Mouse (Mus musculus) megakaryocyte, embryonic 14.5 days (primary cell): Measurements from ENCODE around the gene Fam71b. TPM values are rescaled to one million over a fixed set of nuclear protein-coding genes. Genes with fewer than 3 reads are reported as not detected.
"Not testable (repeated sequence)": the region's sequence is repeated elsewhere in the genome, so short reads cannot be mapped to it uniquely, and the experiment has no call there.

ENCODE experiments used
- H3K27me3 ChIP-seq: replicated peaks from 2 replicates; pipeline ENCODE3; 2012; ENCODE audit warnings: inconsistent platforms
- H3K36me3 ChIP-seq: replicated peaks from 2 replicates; pipeline ENCODE3; 2012; ENCODE audit warnings: low read length, inconsistent platforms, mixed read lengths
- H3K4me1 ChIP-seq: 2 replicates; pipeline ENCODE4 v1.6.1; 2012; ENCODE audit warnings: inconsistent platforms
- H3K4me3 ChIP-seq: replicated peaks from 2 replicates; pipeline ENCODE3; 2012; ENCODE audit warnings: moderate library complexity, mild to moderate bottlenecking, inconsistent platforms
- H3K9me3 ChIP-seq: 2 replicates; pipeline ENCODE4 v1.6.1; 2012; ENCODE audit warnings: inconsistent platforms
- FLI1 ChIP-seq: IDR thresholded peaks from 2 replicates; pipeline ENCODE4 v1.6.1; 2012; ENCODE audit warnings: low read length, inconsistent platforms, mixed read lengths
- GATA1 ChIP-seq: IDR thresholded peaks from 3 replicates; pipeline ENCODE4 v1.6.1; 2012; ENCODE audit warnings: mixed read lengths, low read length, inconsistent platforms, borderline replicate concordance
- polyA plus RNA-seq: library from polyadenylated mRNA; stranded (reverse); fragments of >175 nt; gene quantifications from 2 replicates; pipeline ENCODE4 v1.2.3, GENCODE M21; 2012; ENCODE audit warnings: low replicate concordance; ENCODE audit not compliant: insufficient read depth

Fam71b gene
- polyA plus RNA-seq, 1 experiment, result 0.43 TPM

GRCm38 (mm10) chr11:46421086-46421888 lies 24.9 kb downstream of the Fam71b start:
- no peak for TF ChIP-seq FLI1
- Histone ChIP-seq H3K4me1 (no peaks in the 10 kb centered on the region), H3K27me3 (no peaks in the 10 kb centered on the region), H3K4me3 (no peak overlapping the region), H3K36me3 (no peaks in the 10 kb centered on the region), H3K9me3 (peaks cover 2% of the 10 kb centered on the region; the same call in 1 of the 2 replicates)

GRCm38 (mm10) chr11:46428131-46428530 lies 31.8 kb downstream of the Fam71b start:
- peaks cover 12% of the 10 kb centered on the region for H3K4me1 ChIP-seq
- H3K9me3 ChIP-seq, H3K27me3 ChIP-seq, H3K36me3 ChIP-seq, H3K4me3 ChIP-seq: not testable (repeated sequence)

GRCm38 (mm10) chr11:46430123-46430522 lies 33.8 kb downstream of the Fam71b start:
- no peak overlapping the region for H3K4me3 ChIP-seq
- H3K36me3 ChIP-seq, result no peaks in the 10 kb centered on the region
- TF ChIP-seq GATA1 (no peak), FLI1 (no peak)
- no peaks in the 10 kb centered on the region for H3K27me3 ChIP-seq
- peaks cover 12% of the 10 kb centered on the region for H3K4me1 ChIP-seq
- H3K9me3 ChIP-seq, result no peaks in the 10 kb centered on the region

- Histone ChIP-seq H3K4me1 (peaks cover 20% of the 10 kb centered on the region), H3K27me3 (no peaks in the 10 kb centered on the region), H3K9me3 (no peaks in the 10 kb centered on the region), H3K4me3 (no peak overlapping the region), H3K36me3 (no peaks in the 10 kb centered on the region)
- no peak for TF ChIP-seq FLI1
Measured at GRCm38 (mm10) chr11:46431129-46431528, 34.8 kb downstream of the Fam71b start.

- Histone ChIP-seq H3K4me1 (peaks cover 42% of the 10 kb centered on the region), H3K9me3 (no peaks in the 10 kb centered on the region), H3K4me3 (no peak overlapping the region), H3K36me3 (peaks cover 21% of the 10 kb centered on the region), H3K27me3 (no peaks in the 10 kb centered on the region)
- TF ChIP-seq FLI1 (no peak), GATA1 (no peak)
Measured at GRCm38 (mm10) chr11:46435363-46435762, 39.0 kb downstream of the Fam71b start.

- Histone ChIP-seq H3K4me3 (peak within 1 kb of the TSS; percentile 96), H3K9me3 (no peaks in the 10 kb centered on the region), H3K4me1 (peaks cover 48% of the 10 kb centered on the region), H3K27me3 (no peaks in the 10 kb centered on the region), H3K36me3 (peaks cover 36% of the 10 kb centered on the region)
- TF ChIP-seq GATA1 (no peak), FLI1 (peak; percentile 86)
Measured at GRCm38 (mm10) chr11:46436760-46437458, 40.5 kb downstream of the Fam71b start, which contains the start of gene Med7. Gene Med7 (plus strand): TSS chr11:46436925.

GRCm38 (mm10) chr11:46437459-46438000 lies 41.2 kb downstream of the Fam71b start:
- Histone ChIP-seq H3K27me3 (no peaks in the 10 kb centered on the region), H3K9me3 (no peaks in the 10 kb centered on the region), H3K36me3 (peaks cover 42% of the 10 kb centered on the region), H3K4me3 (peak overlapping the region; percentile 96), H3K4me1 (peaks cover 47% of the 10 kb centered on the region)
- TF ChIP-seq GATA1, result no peak
- no peak for TF ChIP-seq FLI1

- Histone ChIP-seq H3K4me3 (peak overlapping the region; percentile 16), H3K9me3 (no peaks in the 10 kb centered on the region), H3K27me3 (no peaks in the 10 kb centered on the region), H3K4me1 (peaks cover 53% of the 10 kb centered on the region), H3K36me3 (peaks cover 58% of the 10 kb centered on the region)
- TF ChIP-seq FLI1 (no peak), GATA1 (no peak)
Measured at GRCm38 (mm10) chr11:46439005-46439543, 42.7 kb downstream of the Fam71b start.

- Histone ChIP-seq H3K27me3 (no peaks in the 10 kb centered on the region), H3K9me3 (no peaks in the 10 kb centered on the region), H3K4me1 (peaks cover 46% of the 10 kb centered on the region), H3K36me3 (peaks cover 60% of the 10 kb centered on the region), H3K4me3 (no peak overlapping the region)
- no peak for TF ChIP-seq FLI1
- TF ChIP-seq GATA1, result no peak
Measured at GRCm38 (mm10) chr11:46441774-46442173, 45.4 kb downstream of the Fam71b start.

GRCm38 (mm10) chr11:46443152-46443551 lies 46.8 kb downstream of the Fam71b start:
- TF ChIP-seq FLI1, result no peak
- Histone ChIP-seq H3K27me3 (no peaks in the 10 kb centered on the region), H3K4me3 (no peak overlapping the region), H3K9me3 (no peaks in the 10 kb centered on the region), H3K36me3 (peaks cover 60% of the 10 kb centered on the region), H3K4me1 (peaks cover 59% of the 10 kb centered on the region)
